Mouse (Mus musculus): ENCODE measurements around the gene Ccnc.

Ccnc gene

DNA sequence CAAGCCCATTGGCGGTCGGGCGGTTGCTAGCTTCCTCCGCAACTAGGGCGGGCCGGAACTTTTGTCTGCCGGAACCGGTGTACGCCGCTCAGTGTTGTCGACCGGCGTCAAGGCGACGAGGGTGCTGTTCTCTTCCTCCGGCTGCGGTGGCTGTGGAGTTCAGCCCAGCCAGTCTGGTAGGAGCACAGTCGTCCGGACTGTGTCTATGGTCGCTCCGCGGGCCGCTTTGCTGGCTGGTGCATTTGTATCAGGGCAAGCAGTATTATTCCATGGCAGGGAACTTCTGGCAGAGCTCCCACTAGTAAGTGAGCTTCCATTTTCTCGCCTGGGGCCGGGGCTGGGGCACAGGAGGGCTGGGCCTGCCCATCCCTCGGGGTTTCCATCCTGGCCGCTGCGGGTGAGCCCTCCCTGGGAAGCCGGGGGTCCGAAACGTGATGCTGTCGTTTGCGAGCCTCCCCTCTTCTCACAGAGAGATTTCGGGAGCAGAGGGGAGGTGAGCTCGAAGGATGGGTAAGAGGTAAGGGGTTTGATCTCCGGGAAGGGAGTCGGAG is at the start of gene Ccnc:
Gene Ccnc (plus strand): TSS at position 87 of the 551 bp plus-strand sequence.
- peak; percentile 90 for DNase-seq

DNA sequence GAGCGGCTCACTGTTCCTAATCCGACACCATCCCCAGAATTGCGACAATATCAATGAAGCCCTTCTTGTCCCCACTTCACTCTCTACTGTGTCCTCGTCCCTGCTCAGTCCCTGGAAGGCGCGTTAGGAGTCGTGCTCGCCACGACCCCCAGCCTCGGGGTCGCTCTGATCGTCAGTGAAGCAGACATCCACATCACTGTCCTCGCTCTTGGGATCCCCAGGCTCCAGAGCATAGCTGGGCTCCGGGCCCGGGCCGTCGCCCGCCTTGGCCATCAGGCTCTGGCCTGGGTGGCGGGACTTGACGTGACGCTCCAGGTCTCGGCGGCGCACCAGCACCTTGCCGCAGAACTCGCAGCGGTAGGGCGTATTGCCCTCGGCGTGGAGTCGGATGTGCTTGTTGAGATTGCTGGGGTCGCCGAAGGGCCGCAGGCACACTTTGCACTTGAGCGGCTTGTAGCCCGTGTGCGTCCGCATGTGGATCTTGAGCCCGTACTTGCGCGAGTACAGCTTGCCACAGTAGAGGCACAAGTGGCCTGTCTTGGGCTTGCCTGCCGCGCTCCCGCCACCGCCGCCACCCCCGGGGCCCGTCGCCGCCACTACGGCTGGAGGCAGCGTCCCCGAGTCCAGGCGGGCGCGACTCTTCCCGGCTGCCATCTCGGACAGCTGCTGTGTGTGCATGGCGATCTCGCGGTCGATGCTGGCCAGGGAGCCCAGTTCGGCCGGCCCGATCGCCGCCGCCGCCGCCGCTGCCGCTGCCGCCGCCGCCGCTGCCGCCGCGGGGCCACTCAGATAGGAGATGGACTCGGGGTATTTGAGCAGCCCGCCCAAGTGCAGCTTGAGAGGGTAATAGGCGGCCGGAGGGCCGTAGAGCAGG is 49.2 kb upstream of the Ccnc start:
- DNase-seq = no peak

DNA sequence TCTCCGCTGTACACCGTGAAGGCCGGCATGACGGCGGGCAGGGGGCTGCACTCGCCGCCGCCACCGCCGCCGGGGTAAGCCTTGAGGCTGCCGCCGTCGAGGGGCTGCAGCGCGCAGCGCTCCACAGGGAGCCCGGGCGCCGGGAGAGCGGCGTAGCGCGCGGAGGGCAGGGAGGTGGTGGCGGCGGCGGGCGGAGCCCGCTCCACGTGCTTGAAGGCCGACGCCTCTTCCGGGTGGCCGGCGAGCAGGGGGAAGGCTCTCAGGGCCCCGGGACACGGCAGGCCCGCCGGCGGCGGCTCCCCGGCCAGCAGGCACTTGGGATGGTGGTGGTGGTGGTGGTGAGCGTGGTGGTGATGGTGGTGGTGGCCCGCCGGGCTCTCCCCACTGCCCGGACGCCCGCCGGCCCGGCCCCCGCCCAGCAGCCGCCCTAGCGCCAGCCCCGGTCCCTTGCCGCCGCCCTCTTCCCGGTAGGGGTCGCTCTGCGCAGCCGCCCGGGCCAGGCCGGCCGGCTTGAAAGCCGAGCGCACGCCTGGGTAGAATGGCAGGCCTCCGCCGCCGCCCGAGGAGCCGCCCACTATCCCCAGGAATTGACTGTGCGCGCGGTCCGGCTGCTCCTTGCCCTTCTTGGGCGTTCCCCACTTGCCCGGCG is 48.4 kb upstream of the Ccnc start:
- no peak for DNase-seq

DNA sequence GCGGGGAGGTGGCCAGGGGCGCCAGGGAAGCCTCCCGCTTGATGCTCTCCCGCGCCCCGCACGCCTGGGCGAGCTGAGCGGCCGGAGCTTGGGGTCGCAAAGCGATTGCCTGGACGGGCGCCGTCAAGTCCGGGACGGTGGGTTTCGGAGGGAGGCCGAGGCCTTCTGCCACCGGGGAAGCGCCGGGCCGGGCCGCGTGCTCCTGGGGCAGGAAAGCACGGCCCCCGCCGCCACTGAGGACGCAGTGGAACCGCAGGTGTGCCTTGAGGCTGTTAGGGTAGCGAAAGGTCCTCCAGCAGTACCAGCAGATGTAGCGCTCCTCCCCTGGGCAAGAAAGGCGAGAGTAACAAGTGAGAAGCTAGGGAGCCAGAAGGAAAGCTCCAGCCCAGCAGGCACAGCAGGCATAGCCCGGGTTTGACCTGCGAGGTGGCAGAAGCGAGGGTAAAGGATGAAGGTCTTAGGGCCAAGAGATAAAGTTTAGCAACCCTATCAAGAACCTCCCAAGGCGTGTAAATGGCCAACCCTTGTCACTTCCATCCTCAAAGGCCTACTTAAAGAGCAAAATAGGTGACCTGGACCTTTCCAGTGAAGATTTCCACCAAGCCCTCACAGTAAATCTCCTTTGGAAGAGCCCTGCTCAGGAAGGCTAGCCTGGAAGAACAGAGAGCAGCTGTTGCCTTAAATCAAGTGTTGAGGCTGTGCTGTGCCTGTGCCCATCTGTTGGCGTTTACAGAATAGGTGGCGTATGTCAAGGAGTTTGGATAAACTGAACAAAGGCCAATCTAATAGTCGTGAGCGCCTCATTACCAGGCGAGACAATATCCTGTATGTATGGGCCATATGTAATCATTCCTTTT is 47.6 kb upstream of the Ccnc start:
- DNase-seq = no peak

DNA sequence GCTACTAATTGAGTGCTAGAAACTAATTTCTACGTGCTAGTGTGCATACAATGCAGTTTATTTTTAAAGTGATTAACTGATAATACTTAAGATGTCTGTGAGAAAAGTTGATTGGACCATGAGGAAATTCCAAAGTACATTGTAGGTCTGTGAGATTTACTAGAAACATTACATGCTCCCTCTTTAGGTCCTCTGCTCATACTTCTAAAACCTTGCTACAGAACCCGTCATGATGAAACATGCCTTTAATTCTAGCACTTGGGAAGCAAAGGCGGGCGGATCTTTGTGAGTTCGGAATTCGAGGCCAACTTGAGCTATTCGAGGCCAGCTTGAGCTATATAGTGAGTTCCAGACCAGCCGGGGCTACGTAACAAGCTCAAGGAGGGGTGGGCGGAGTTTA is 46.5 kb upstream of the Ccnc start:
- DNase-seq = no peak

DNA sequence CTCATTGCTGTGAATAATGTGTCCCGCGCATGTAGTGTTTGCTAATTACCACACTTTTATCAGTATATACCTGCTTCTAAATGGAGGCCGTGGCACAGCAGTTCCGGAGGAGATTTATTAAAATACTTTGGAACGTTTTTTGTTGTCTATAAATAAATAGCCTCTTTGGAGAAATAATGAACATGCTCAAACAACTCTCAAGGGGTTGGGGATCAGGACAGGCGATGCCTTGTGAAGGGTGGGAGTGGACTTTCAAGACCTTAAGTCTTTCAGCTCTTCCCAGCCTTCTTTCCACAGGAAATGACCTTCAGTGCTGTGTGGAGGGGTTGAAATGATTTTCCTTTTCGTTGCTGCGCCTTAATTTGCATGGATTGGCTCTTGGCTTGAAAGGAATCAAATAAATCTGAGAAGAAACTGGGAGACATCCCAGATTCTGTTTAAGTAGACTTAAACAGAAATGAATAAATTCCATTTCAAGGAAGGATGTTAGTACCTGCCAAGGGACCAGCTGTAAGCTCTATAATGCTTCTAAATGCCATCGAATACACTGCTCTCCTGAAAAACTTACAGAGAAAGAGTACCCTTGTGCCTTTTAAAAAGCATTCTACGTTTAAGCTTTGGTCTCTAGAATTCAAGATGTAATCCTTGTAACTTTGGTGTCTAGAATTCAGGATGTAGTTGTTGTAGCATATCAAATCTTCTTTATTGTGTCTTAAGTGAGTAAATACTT is 44.9 kb upstream of the Ccnc start:
- DNase-seq = no peak

DNA sequence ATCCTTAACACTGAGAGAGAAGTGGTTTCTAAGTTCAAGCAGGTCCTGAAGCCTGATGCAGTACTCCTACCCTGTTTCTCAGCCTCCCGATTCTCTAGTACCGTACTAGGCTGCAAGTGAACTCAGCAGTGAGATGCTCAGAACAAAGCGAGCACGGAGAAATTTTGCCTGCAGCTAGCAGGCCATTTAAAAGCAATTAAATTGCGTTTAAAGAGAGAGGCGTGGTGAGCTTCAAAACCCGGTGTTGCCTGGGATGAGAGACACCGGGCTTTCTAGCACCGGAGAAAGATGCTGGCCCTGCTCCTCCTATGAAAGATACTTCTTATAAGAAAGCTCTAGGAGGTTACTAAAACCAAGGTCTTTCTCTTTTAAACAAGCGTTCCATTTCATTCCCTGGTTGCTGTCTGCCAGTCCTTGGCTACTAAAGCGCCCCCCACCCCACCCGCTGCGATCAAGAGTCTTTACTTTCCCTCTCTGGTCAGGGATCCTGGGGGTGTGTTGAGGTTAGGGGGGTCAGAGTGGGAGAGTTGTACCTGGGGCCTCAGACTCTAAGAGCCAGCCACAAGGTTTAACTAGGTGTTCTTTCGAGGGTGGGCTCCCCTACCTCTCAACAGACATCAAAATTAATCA is 43.0 kb upstream of the Ccnc start:
- no peak for DNase-seq

DNA sequence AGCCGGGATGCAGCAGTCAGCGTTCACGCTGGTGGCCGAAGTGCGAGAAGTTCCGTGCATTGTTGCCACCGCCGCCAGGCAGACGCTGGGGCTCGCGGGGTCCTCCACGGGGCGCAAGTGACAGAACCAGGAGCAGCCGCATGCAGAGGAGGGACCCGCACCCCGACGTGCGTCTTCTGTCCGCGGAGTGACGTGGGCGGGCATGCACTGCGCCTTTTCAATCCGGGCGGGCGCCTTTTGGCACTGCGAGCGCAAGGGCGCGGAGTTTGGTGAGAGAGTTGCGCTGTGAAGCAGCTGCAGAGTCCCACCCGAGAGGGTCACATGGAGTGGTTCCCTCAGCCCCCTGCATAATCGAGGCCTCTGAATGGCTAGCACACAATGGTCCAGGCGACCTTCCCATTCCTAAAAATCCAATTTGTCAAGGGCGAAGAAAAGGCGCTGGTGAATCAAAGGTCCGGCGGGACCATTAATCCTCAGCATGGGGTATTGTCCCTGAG is 41.9 kb upstream of the Ccnc start, which contains the start of gene Prdm13:
Gene Prdm13 (minus strand): TSS at position 369 of the 497 bp plus-strand sequence.
- no peak for DNase-seq

DNA sequence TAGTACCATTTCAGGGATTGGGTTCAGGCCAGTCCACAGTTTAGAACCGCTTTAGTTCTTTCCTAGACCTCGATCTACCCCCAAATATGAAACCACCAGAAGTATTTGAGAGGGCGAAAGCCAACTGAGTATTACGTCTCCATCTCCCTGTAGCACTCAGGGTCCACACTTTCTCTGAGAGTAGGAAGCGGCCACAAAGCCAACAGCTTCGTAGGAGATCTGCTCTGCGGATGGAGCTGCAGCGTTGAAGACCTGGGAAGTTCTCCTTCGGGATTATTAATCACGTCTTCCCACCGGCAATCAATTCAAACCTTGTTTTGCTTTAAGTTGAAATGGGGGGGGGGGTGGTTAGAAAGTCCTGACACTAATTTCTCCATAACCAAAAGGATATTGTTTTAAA is 41.1 kb upstream of the Ccnc start:
- DNase-seq = no peak

DNA sequence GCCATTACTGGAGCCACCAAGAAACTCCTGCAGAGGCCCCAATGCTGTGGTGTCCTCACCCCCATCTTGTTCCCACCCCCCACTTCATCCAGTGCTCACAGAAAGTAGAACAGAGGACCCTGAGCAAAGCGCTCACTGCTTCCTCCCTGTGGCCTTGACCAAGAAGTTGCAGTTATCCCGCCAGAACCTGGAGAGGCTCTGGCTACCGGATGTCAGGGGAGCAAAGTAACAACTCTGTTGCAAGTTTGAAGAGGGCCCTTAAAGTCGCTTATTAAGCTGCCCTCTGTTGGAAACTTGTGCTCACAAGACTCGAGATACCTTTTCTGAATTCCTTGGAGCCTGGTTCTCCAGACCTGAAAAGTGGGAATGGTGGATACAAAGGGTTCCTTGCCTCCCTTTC is 40.6 kb upstream of the Ccnc start:
- no peak for DNase-seq

DNA sequence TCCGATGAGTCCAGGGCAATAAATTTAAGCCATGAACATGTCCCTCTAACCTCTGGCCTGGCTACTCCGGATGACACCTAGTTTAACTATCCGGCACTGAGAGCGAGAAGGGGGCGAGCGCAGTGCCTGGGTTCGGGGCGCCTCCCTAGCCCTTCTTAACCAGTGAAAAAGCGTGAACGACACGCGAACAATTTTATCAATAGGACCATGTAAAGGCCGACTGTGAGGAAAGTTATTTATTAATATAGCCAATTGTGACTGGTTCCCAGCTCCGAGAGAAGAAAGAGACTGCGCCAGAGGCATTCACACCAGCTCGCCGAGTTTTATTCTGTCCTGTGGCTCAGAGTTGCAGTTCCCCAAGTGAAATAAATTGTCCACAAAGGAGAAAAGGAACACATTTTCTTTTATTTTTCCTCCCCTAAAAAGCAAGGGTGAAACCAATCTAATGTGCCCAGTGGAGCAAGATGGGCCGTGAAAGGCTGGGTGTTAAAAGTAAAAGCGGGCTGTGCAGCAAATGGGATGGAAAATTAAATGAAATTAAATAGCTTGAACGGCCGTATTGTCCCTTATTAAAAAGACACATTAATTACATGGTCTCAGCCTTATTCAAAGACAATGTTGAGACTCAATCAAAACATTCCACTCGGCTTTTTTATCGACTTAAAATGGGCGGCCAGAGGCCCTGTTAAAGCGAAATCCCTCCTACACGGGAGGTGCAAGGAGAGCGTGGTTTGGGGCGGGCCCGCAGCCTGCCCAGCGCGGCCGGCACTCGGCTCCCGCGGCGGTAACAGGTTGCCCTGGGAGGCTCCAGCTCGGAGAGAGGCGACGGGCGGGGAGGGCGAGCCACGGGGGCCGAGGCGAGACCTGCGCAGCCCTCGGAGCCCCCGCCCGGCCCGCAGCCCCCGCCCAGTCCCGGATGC is 39.5 kb upstream of the Ccnc start:
- DNase-seq = no peak

DNA sequence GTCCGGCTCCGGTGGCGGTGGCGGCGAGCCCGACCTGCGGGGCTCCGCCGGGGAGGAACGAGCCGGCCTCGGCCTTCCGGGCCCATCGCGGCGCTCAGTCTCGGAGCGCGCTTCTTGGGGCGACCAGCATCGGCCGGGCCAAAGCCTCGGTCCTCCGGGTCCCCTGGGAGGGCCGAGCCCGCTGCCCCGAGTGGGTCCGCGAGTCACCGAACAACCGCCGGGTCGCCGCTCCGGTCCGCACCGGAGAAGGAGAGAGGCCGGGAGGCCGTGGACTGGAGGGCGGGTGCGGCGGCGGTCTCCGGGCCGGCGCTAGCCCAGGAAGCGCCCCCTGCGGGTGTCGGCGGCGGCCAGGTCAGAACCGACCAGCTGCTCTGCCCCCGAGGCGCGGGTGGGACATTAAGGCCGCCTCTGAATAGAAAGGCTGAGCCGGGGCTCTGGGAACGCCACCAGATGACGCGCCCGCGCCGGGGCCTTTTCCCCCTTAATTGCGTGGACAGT is 38.7 kb upstream of the Ccnc start:
- DNase-seq = no peak

DNA sequence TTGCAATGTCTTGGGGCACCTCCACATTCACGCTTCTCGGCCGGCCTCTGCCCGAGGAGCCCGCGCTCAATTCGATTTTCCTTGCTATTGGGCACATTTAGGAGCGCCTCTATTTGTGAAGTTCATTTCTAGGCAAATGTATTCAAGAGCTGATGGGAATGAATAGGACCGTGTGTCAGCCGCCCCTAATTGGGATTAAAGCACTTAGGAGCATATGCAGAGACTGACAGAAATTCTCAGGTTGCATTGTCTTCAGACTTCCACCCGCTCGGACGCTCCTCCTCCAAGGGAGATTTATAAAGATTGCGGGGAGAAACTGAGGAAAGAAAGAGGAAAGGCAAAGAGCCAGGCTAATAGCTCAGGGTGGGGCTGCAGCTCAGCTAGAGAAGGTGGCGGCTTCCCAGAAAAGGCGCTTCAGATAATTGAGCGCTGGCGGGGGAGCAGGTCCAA is 38.0 kb upstream of the Ccnc start:
- DNase-seq = no peak

DNA sequence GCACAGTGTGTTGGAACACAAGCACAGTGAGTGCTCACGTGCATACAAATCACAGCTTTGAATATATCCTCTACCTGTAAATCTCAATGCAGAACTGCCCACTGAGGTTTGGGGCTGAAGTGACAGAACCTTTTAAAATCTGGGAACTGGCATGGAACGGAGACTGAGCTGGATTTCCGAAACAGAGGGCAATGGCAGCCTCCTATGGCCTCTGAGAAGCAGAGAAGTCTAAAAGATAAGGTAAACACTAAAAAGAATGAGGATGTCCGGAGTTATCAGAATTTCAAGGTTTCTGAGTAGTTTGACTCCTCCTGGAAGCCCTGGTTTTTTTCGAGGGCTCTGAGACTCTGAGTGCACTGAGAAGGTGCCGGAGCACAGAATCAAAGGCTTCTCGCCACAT is 37.3 kb upstream of the Ccnc start:
- no peak for DNase-seq

DNA sequence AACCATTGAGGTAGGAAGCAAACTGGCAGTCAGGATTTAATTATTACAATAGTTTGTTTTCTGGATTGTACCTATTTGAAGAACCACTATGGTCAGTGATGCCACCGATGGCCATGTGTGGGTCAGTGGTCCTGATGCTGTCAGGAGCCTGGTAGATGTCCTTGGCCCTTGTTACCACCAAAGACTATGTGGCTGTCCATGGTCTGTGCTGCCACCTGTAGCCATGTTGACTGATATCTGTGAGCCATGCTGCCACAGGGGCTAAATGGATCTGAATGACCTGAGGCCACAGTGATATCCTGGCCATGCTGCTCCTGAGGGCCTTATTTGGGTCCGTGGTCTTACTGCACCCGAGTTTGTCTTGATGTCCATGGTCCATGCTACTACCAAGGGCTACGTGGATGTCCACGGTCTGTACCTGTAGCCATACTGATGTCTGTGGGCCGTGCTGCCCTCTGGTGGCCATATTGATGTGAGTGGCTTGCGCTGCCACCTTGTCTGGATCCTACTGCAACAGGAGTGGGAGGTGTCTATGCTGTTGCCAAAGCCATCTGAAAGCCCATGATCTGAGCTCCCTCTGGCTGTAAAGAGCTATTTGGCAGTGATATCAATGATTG is 31.8 kb upstream of the Ccnc start:
- DNase-seq = peak; percentile 34

DNA sequence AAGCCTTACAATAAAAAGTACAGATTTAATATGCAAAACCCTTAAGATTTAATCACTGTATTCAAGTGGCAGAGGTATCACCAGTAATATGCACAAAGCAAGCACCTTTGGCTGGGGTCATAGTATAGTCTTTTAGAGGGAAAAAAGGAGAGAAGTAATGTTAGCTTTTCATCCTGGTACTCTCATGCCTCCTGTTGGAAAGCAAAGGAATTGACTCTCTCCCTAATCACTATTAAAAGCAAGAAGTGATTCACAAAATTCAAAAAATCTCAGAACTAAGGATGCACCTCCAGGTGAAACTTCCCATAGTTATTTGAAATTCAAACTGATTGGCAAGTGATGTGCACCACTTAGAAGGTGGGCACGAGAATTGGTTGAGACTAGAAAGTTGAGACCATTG is 22.5 kb upstream of the Ccnc start:
- DNase-seq = no peak

DNA sequence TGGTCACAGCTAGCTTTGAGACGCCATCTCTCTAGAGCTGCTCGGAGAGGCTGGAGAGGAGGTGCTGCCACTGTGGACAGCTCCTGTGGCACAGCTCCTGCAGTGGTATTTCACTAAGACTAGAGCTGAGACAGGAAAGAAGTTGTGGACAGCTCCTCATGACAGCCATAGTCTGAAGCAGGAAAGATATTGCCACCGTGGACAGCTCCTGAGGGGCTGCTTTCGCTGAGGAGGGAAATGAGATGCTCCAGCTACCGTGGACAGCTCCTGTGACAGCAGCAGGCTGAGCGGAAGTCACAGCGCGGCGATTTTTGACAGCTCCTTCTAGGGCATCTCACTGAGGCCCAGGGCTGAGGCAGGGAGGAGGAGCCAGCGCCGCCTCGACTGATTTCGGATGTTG is 15.4 kb upstream of the Ccnc start:
- DNase-seq = no peak

DNA sequence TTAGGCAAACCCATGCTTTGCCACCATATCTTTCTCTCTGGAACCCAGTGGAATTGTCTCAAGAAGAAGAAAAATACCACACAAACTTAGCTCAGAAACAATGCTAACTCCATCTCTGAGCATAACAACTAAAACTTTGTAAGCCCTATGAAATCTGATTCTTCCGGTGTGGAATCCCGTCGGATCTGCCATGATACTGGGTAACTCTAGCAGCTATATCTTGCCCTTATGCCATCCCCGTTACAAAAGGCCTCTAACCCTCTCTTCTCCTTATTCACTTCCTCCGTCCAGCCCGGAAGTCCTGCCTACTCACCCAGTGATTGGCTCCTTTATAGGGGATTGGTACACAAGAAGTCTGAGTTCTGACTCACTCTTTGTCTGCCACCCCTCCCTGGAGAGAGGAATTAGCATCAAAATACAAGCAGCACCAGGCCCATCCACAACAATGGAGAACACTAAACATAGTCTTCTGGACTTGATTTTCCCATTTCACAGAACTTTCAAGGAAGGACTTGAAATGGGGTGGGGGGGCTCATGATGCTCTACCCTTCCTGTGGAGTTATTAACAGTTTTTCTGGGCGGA is 4.7 kb upstream of the Ccnc start:
- DNase-seq = no peak

DNA sequence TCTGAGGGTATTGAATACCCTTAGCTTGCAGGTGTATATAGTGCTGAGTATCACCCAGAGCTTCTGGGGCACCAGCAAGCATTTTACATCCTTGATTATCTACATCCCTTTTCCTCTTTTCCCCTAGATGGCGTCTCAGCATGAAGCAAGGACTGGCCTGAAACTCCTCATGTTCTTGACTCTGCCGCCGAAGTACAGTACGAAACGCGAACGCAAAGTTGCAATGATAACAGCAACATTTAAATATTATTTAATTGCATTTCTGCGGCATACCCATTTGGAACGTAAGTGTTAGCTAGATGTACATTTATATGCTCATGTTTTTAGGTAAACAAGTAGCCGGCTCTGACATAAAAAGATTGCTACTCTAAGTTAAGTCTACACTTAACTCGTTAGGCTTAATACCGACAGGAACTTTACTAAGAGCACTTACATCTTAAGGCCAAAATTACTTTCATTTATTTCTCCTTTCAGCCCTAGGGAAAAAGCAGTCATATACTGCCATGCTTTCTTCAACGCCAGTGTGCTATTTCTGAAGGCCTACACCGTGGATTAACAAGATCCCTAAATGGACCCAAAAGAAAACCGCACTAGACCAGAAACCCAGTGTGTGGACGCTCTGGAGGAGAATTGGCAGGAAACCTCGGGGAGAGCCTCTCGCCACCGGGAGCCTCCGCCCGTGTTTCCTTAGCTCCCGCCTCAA is 438 bp upstream of the Ccnc start:
- DNase-seq = peak; percentile 77
